Mouse (Mus musculus): ENCODE data around the gene Six3. TPM values are rescaled to one million over a fixed set of nuclear protein-coding genes. Genes with fewer than 3 reads are reported as not detected.

Gene Six3
- polyA plus RNA-seq, 1 experiment from 2014 or later, result not detected

- peaks cover 7% of the 10 kb centered on the region for H3K27me3 ChIP-seq (ENCODE audit: control insufficient read depth, insufficient read depth, low read depth, low read length)
- no peaks in the 10 kb centered on the region for H3K9me3 ChIP-seq (replicated peaks; ENCODE audit: control insufficient read depth, low read length)
- no peaks in the 10 kb centered on the region for H3K4me1 ChIP-seq (ENCODE audit: control insufficient read depth, low read depth, low read length)
- WGBS (ENCODE audit: insufficient replicate concordance), result 3% methylated on average over 20 of the region's 20 CpGs
- H3K9ac ChIP-seq (ENCODE audit: low read depth, low read length), result no peak overlapping the region
- no peak overlapping the region for H3K4me3 ChIP-seq (ENCODE audit: low read depth, low read length)
- H3K36me3 ChIP-seq (ENCODE audit: control insufficient read depth, insufficient read depth), result no peaks in the 10 kb centered on the region
- no peak overlapping the region for H3K4me2 ChIP-seq (ENCODE audit: low read depth, low read length)
- no peak for ATAC-seq (ENCODE audit: low read depth)
- no peak overlapping the region for H3K27ac ChIP-seq (ENCODE audit: low read length)
Observed at GRCm38 (mm10) chr17:85664618-85665320, 51.4 kb downstream of the Six3 start.

Other genes with a start within 250 kb of the Six3 start
- not detected in 2 replicates for gene Six2, start 74.7 kb downstream of the Six3 start, polyA plus RNA-seq (2015; fragmentation: Nextera tagmentation; extraction: Ambion mirVana)

Data from liver, embryonic 16.5 days (tissue).